Mouse (Mus musculus): ENCODE results near the gene Cstf2. TPM values are rescaled to one million over a fixed set of nuclear protein-coding genes. Genes with fewer than 3 reads are reported as not detected.

Cstf2 gene
- polyA plus RNA-seq (2012; rRNA removed) = 93.6 and 115 TPM in 2 replicates

DNA sequence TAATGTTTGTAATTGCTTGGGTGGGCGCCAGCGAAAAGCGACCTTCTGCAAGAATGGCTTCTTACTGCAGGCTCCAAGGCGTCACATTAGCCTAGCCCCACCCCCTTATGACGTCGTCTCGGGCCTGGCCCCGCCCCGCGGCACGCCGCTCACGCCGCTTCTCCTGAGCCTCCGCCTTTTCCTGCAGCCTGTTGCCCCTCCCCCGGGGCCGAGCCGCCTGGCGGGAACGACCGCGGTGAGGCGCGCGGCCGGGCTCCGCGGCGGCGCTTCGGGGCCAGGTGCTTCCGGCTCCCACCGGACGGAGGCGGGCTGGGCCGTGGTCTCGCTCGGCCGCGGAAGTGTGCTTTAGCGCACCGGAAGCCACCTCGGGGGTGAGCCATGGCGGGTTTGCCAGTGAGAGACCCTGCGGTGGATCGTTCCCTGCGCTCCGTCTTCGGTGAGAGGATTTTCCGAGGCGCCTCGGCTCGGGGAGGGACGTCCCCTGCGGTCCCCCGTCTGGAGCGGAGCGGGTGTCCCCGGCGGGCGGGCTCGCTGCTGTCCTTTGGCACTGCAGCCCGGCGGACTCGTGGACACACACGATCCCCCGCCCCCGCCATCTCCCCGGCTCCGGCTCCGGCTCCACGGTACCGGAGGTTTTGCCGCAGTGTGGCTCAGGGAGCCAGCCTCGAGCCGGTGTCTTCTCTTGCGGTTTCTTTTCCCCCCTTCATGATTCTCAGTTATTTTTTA, at the start of gene Cstf2:
Cstf2 (plus strand) TSS at position 201 of the 726 bp plus-strand sequence.
- DNase-seq (ENCODE audit: extremely low spot score in 1 of 2, low spot score in 1 of 2) = peak; percentile 90 to 94

GRCm38 (mm10) chrX:134019005-134019404, 40.0 kb upstream of the Cstf2 start:
- peak; percentile 29 to 86 for DNase-seq (ENCODE audit: extremely low spot score in 1 of 2, low spot score in 1 of 2)

DNA sequence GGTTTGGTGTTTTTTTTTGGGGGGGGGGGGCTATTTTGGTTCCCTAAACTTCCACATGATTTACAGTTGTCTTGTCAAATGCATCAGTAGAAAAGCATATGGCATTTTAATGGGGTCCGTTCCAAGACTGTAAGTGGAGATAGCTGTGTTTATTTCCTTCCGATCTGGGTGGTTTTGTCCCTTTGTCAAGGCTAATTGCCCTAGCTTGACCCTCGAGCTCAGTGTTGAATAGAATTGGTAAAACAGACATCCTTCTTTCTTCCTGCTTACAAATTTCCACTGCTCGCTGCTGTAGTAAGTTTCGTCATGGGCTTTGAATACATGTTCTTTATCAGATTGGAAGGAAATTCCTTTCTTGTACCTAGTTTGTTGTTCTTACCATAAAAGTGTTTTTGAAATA, 38.3 kb upstream of the Cstf2 start:
- no peak for DNase-seq (ENCODE audit: extremely low spot score in 1 of 2, low spot score in 1 of 2)

DNA sequence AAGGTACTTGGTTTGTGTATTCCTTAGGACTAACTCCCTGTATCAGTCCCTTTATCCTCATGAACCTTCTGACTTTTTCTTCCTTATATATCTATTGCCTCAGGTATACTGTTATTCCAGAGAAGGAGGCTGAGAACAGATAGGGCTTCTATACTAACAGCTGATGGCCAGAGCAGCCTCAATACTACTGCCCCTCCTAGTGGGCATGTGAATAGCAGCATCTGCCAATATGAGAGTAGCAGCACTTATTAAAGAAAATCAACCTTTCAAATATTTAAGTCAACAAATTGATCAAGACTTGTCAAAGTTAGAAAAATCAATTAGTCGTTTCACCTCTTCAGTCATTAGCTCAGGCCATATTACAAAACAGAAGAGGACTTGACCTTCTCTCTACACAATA, 10.0 kb upstream of the Cstf2 start:
- DNase-seq (ENCODE audit: extremely low spot score in 1 of 2, low spot score in 1 of 2) = no peak

DNA sequence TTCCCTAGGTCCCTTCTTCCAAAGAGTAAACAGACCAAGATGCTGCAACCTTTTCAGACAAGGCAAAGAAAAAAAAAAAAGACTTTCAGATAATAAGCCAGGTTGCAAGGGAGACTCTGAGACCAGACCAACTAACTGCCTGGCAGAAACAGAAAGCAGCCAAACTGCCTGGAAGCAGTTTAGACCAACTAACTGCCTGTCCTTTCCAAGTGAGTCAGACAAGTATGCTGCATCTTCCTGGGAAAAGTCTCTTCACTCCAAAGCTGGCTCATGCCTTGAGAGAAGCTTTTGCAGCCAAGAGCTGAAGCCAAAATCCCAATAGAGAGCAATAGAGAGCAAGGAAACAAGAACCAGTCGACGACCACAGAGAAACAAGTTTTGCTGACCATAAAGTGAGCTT, 2.1 kb upstream of the Cstf2 start:
- peak in 1 of 2 experiments; percentile 12 for DNase-seq (ENCODE audit: extremely low spot score in 1 of 2, low spot score in 1 of 2)

DNA sequence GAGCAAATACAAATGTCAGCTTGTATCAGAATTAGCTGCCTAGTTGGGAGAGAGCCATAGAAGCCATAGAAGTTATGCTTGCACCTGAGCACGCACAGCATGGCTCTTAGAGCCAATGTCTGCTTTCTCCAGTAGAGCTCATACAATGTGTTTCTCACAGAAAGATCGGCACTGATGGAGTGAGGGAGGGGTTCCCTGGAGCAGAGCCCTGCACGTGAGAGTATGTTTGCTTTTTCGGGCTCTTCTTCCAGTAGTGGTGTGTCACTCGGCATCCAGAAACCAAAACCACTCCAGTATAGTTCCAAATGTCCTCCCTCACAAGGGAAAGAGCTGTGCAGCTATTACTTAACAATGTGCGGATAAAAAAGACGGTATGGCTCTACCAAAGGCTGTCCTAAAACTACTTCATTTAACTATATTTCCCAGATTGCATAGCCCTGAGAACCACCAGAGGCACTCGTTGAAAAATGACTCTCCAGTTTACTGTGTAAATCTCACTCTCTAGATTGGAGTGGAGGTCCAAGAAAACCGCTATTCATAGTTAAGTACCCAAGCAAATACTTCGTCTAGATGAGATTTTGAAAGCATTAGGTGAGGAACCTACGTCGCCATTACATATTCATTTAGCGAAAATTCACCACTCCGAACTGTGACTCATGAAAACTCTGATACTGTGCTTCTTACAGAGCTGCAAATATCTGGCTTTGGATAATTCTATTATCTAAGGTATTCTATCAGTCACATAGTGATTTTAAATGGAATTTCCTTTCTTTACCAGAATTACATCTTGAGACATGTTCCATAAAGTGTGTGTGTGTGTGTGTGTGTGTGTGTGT, 729 bp upstream of the Cstf2 start:
- DNase-seq (ENCODE audit: extremely low spot score in 1 of 2, low spot score in 1 of 2) = peak in 1 of 2 experiments; percentile 6

GRCm38 (mm10) chrX:134059764-134060163, 777 bp downstream of the Cstf2 start:
- DNase-seq (ENCODE audit: extremely low spot score in 1 of 2, low spot score in 1 of 2) = peak in 1 of 2 experiments; percentile 20

- DNase-seq (ENCODE audit: extremely low spot score in 1 of 2, low spot score in 1 of 2) = no peak
Measured at GRCm38 (mm10) chrX:134085453-134085852, 26.5 kb downstream of the Cstf2 start.

DNA sequence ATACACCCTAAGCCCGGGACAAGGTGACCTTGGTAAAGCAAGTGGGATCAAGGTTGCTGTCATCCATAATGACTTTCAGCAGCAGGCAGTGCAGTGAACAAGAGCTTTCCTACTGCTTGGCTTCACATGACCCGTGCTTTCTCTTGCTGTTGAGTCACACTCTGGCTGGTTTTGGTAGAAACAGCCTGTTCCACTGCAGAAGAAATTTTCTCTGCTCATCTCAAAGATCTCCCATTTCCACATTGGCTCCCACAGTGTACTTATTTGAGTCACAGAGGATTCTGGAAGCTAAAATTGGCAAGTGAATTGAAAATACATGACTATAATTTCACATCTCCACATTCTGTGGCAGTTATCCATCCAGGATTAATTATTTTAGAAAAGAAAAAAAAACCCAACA, 43.7 kb downstream of the Cstf2 start:
- peak; percentile 25 to 45 for DNase-seq (ENCODE audit: extremely low spot score in 1 of 2, low spot score in 1 of 2)

- no peak for DNase-seq (ENCODE audit: extremely low spot score in 1 of 2, low spot score in 1 of 2)
Measured at GRCm38 (mm10) chrX:134111767-134112166, 52.8 kb downstream of the Cstf2 start.

DNA sequence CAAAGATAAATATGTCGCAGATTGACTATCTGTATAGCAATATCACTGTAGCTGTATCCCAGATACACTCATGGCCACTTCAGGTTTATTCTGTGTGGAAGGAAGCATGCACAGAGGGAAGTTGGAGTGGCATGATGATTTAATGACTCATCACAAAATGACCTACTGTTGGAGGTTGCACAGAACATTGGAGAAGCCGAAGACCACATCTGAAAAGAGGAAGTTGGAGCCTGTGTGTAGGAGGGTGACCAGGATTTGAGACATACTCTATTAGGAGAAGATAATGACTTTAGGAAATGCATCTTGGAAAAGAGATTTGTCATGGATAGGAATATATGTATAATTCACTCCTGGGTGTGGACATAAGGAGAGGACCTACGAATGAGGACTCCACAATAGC, 57.4 kb downstream of the Cstf2 start:
- no peak for DNase-seq (ENCODE audit: extremely low spot score in 1 of 2, low spot score in 1 of 2)

DNA sequence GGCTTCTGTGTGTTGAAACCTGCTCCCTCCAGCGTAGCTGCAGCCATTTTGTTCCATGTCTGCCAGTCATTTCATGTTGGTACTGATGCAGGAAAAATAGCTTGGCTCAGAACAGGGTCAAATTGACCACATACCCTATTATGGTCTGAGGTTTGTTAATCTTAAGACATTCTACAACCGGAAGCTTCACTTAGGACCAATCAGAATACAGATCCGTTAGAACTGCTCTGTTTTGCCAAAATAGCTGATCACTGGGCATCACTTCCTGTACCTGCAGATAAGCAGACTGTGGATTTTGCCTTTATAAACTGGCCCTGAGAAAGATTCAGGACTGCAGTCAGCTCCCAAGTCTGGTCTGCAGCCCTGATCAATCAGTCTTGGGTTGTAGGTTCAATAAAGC, 69.6 kb downstream of the Cstf2 start:
- no peak for DNase-seq (ENCODE audit: extremely low spot score in 1 of 2, low spot score in 1 of 2)

GRCm38 (mm10) chrX:134132295-134132694, 73.3 kb downstream of the Cstf2 start:
- DNase-seq (ENCODE audit: extremely low spot score in 1 of 2, low spot score in 1 of 2) = peak in 1 of 2 experiments; percentile 36

- DNase-seq (ENCODE audit: extremely low spot score in 1 of 2, low spot score in 1 of 2) = no peak
Measured at GRCm38 (mm10) chrX:134133821-134134220, 74.8 kb downstream of the Cstf2 start.

Other genes starting within 250 kb of the Cstf2 start
- gene Tnmd, start 208.2 kb upstream of the Cstf2 start, polyA plus RNA-seq (2012; rRNA removed) = 0.26 and 0.36 TPM in 2 replicates
- gene Tspan6, start 160.8 kb upstream of the Cstf2 start, polyA plus RNA-seq (2012; rRNA removed) = 19.0 and 20.6 TPM in 2 replicates
- 0.84 and 0.86 TPM in 2 replicates for gene Srpx2, start 150.8 kb upstream of the Cstf2 start, polyA plus RNA-seq (2012; rRNA removed)
- 0.46 TPM in 2 replicates for gene Sytl4, start 77.4 kb upstream of the Cstf2 start, polyA plus RNA-seq (2012; rRNA removed)
- 2.8 and 3.0 TPM in 2 replicates for gene Xkrx, start 102.9 kb downstream of the Cstf2 start, polyA plus RNA-seq (2012; rRNA removed)
- not detected in 2 replicates for gene Arl13a, start 128.3 kb downstream of the Cstf2 start, polyA plus RNA-seq (2012; rRNA removed)
- 0.16 and 0.29 TPM in 2 replicates for gene Nox1, start 162.8 kb downstream of the Cstf2 start, polyA plus RNA-seq (2012; rRNA removed)
- 11.1 and 11.5 TPM in 2 replicates for gene Trmt2b, start 217.8 kb downstream of the Cstf2 start, polyA plus RNA-seq (2012; rRNA removed)
- 79.8 and 80.7 TPM in 2 replicates for gene Tmem35a, start 236.0 kb downstream of the Cstf2 start, polyA plus RNA-seq (2012; rRNA removed)
- gene Cenpi, start 248.9 kb downstream of the Cstf2 start, polyA plus RNA-seq (2012; rRNA removed) = 0.44 and 0.54 TPM in 2 replicates